In the genomic region with DNA sequence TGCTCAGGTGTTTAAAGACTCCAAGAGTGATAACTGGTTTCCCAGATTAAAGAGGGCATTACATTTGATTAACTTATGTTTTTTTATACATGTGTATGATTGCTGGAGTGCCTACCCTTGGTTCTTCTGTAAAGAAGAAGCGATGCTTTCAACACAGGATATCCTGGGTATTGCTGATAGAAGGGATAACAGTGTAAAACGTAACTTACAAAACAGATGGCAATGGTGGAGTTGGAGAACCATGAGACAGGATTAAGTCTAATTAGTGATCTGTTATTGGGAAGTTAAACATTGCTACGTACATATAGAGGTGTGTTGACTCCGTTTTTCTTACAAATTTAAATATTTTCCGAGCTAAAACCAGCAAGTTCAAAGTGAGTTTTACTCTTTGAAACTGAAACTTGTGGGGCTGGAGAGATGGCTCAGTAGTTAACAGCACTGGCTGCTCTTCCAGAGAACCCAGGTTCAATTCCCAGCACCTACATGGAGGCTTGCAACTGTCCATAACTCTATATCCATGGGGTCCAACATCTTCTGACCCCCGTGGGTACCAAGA, we compare ENCODE assay signal across 26 mouse cellular contexts.
"Had no signal": no experiment of that assay in that cellular context is flagged by ENCODE, and none has a peak within 500 bp of the region (broad histone marks: within the 10 kb centered on the region; RNA-seq: fewer than 3 reads in every experiment).

No protein-coding gene starts in this region.

- H3K4me3 ChIP-seq: gastrocnemius, adult 2 months; heart, adult 2 months; heart, embryonic 13.5 days; heart, embryonic 15.5 days; hindbrain, embryonic 13.5 days; hindbrain, embryonic 15.5 days; intestine, embryonic 15.5 days; layer of hippocampus, adult 2 months; left cerebral cortex, adult 2 months; limb, embryonic 12.5 days; liver, embryonic 13.5 days; liver, embryonic 15.5 days had no signal

- ATAC-seq: hindbrain, postnatal 0 days; inflammation-experienced regulatory T-cells, adult 6 months; intestine, embryonic 15.5 days; intestine, postnatal 0 days had no signal

- DNase-seq: gastrocnemius, adult 2 months; gastrocnemius, postnatal 10 days; gastrocnemius, postnatal 25 days; heart, adult 11 months; heart, adult 2 months; heart, postnatal 14 days; heart, postnatal 36 days; kidney, adult 18-20 months; kidney, adult 8-10 months; kidney, postnatal 10 days; kidney, postnatal 25 days; kidney, postnatal 4 days; left cerebral cortex, postnatal 4 days; liver, embryonic 13.5 days had no signal

- H3K27ac ChIP-seq: gastrocnemius, adult 2 months; heart, adult 2 months; heart, embryonic 13.5 days; heart, embryonic 15.5 days; hindbrain, embryonic 13.5 days; hindbrain, embryonic 15.5 days; hindbrain, postnatal 0 days; intestine, embryonic 15.5 days; layer of hippocampus, adult 2 months; left cerebral cortex, adult 2 months; limb, embryonic 12.5 days; liver, embryonic 13.5 days; liver, embryonic 15.5 days had no signal

- H3K9me3 ChIP-seq: heart, embryonic 13.5 days; heart, embryonic 15.5 days; hindbrain, embryonic 13.5 days; hindbrain, embryonic 15.5 days; intestine, embryonic 15.5 days; liver, embryonic 15.5 days had no signal

- H3K36me3 ChIP-seq: hindbrain, embryonic 15.5 days; intestine, embryonic 15.5 days had no signal

- H3K27me3 ChIP-seq: heart, embryonic 13.5 days; heart, embryonic 15.5 days; hindbrain, embryonic 13.5 days; hindbrain, embryonic 15.5 days; intestine, embryonic 15.5 days; limb, embryonic 12.5 days; liver, embryonic 13.5 days; liver, embryonic 15.5 days had no signal
